Comparison of ENCODE assay signal across 7 mouse cellular contexts in genomic region chr1:171034201-171034600, GRCm38 (mm10). TPM values are rescaled to one million over a fixed set of nuclear protein-coding genes. Genes with fewer than 3 reads are reported as not detected.
DNase-seq lines count a peak whose midpoint lies in the region; ATAC-seq and TF ChIP-seq lines count a peak whose summit lies in the region.

No protein-coding gene starts in this region.

- no peaks in the 10 kb centered on the region for H3K36me3 ChIP-seq in hindbrain, embryonic 14.5 days (replicated peaks; ENCODE audit: control insufficient read depth, insufficient read depth)
- no peaks in the 10 kb centered on the region for H3K36me3 ChIP-seq in midbrain, postnatal 0 days (ENCODE audit: insufficient read depth, low read length)

- 6% methylated on average over 11 of the region's 11 CpGs for WGBS in hindbrain, embryonic 14.5 days
- WGBS in midbrain, postnatal 0 days, result 4% methylated on average over 11 of the region's 11 CpGs

- peak overlapping the region; percentile 18; the same call in 1 of the 2 replicates for H3K9ac ChIP-seq in hindbrain, embryonic 14.5 days
- H3K9ac ChIP-seq in midbrain, postnatal 0 days (replicated peaks; ENCODE audit: low read length, poor library complexity, severe bottlenecking), result 0 out of 2 replicates have a peak overlapping the region, but pooled peaks have one; percentile 13

- peak overlapping the region; percentile 94 for H3K4me2 ChIP-seq in hindbrain, embryonic 14.5 days (replicated peaks)
- H3K4me2 ChIP-seq in midbrain, postnatal 0 days (ENCODE audit: low read depth, low read length, poor library complexity, severe bottlenecking), result peak overlapping the region; percentile 78

- intact Hi-C loops in left cerebral cortex, postnatal 25 days (cut with DNase I), result loop anchor here (2.0 kb wide), 1 partner anchor 69 kb away; no protein-coding TSS in a partner anchor
- intact Hi-C loops in left cerebral cortex, postnatal 36 days (cut with DNase I), result no loop called here

- peak overlapping the region; percentile 64 for H3K4me3 ChIP-seq in hindbrain, embryonic 14.5 days (replicated peaks; ENCODE audit: low read length)
- peak overlapping the region; percentile 59 for H3K4me3 ChIP-seq in midbrain, postnatal 0 days (ENCODE audit: low read depth, low read length)

- no peak for TF ChIP-seq CTCF in midbrain, postnatal 0 days (IDR thresholded peaks at IDR 0.05)

- H3K4me1 ChIP-seq in hindbrain, embryonic 14.5 days (replicated peaks; ENCODE audit: control insufficient read depth, insufficient read depth, low read length), result peaks cover 15% of the 10 kb centered on the region; the same call in 1 of the 2 replicates
- H3K4me1 ChIP-seq in midbrain, postnatal 0 days (ENCODE audit: insufficient read depth, low read length), result no peaks in the 10 kb centered on the region; the same call in 1 of the 2 replicates

- no peak overlapping the region for H3K27ac ChIP-seq in hindbrain, embryonic 14.5 days
- H3K27ac ChIP-seq in midbrain, postnatal 0 days (ENCODE audit: low read depth, low read length), result no peak overlapping the region

- peaks cover 30% of the 10 kb centered on the region for H3K27me3 ChIP-seq in hindbrain, embryonic 14.5 days (ENCODE audit: control insufficient read depth, insufficient read depth, low read length)
- H3K27me3 ChIP-seq in midbrain, postnatal 0 days (ENCODE audit: insufficient read depth, low read length), result no peaks in the 10 kb centered on the region

- ATAC-seq in hindbrain, embryonic 14.5 days (ENCODE audit: low FRiP score), result no peak
- no peak for ATAC-seq in midbrain, postnatal 0 days (ENCODE audit: low FRiP score)

- H3K9me3 ChIP-seq in hindbrain, embryonic 14.5 days (ENCODE audit: control insufficient read depth, low read length), result no peaks in the 10 kb centered on the region
- no peaks in the 10 kb centered on the region for H3K9me3 ChIP-seq in midbrain, postnatal 0 days (ENCODE audit: low read length)

- peak; percentile 26 to 46 for DNase-seq in left cerebral cortex, postnatal 25 days (ENCODE audit: low spot score in 2 of 2)
- no peak for DNase-seq in left cerebral cortex, postnatal 36 days (ENCODE audit: low spot score in 2 of 2)
- peak; percentile 40 for DNase-seq in c-Kit-positive CD71-negative TER-119-negative erythroid progenitor cells, embryonic 14.5 days (ENCODE audit: low read depth)
- DNase-seq in hindbrain, embryonic 14.5 days (ENCODE audit: low spot score), result no peak
- peak; percentile 56 for DNase-seq in midbrain, postnatal 0 days (ENCODE audit: low spot score)
- no peak for DNase-seq in retina, postnatal 1 day
- no peak for DNase-seq in thymus, adult 18-20 months

RNA-seq across cellular contexts. Expression of gene Fcgr4, which starts 15.5 kb away (rescaled TPM):
- not detected for total RNA-seq in left cerebral cortex, postnatal 25 days (2021)
- not detected for total RNA-seq in left cerebral cortex, postnatal 36 days (2021)
- 0.33 and 0.56 TPM in 2 replicates for polyA plus RNA-seq in hindbrain, embryonic 14.5 days (2014; fragmentation: Nextera tagmentation; extraction: Ambion mirVana)
- 0.57 TPM in 1 of 2 replicates, not detected in the other for total RNA-seq in midbrain, postnatal 0 days (2014; rRNA removed)
- polyA plus RNA-seq in midbrain, postnatal 0 days (2015; fragmentation: Nextera tagmentation; extraction: Ambion mirVana), result 0.25 and 0.48 TPM in 2 replicates

RNA-seq across cellular contexts. Expression of gene Fcgr3, which starts 30.5 kb away (rescaled TPM):
- 10 to 100 TPM; 13.8 TPM for total RNA-seq in left cerebral cortex, postnatal 25 days (2021)
- 10 to 100 TPM in 1 of 2 experiments, 1 to 10 TPM in 1; 9.0 to 13.6 TPM for total RNA-seq in left cerebral cortex, postnatal 36 days (2021)
- 9.6 and 11.6 TPM in 2 replicates for polyA plus RNA-seq in hindbrain, embryonic 14.5 days (2014; fragmentation: Nextera tagmentation; extraction: Ambion mirVana)
- 18.1 and 19.8 TPM in 2 replicates for total RNA-seq in midbrain, postnatal 0 days (2014; rRNA removed)
- 12.8 and 14.2 TPM in 2 replicates for polyA plus RNA-seq in midbrain, postnatal 0 days (2015; fragmentation: Nextera tagmentation; extraction: Ambion mirVana)

RNA-seq across cellular contexts. Expression of gene Fcgr2b, which starts 57.9 kb away (rescaled TPM):
- total RNA-seq in left cerebral cortex, postnatal 25 days (2021), result 1 to 10 TPM; 3.6 to 6.2 TPM
- total RNA-seq in left cerebral cortex, postnatal 36 days (2021), result 1 to 10 TPM; 5.5 to 5.8 TPM
- 1.2 and 1.8 TPM in 2 replicates for polyA plus RNA-seq in hindbrain, embryonic 14.5 days (2014; fragmentation: Nextera tagmentation; extraction: Ambion mirVana)
- 1.8 and 6.6 TPM in 2 replicates for total RNA-seq in midbrain, postnatal 0 days (2014; rRNA removed)
- 2.1 and 3.6 TPM in 2 replicates for polyA plus RNA-seq in midbrain, postnatal 0 days (2015; fragmentation: Nextera tagmentation; extraction: Ambion mirVana)

Comparison
In these comparisons a context has a peak if more than half of its experiments do, and no peak if none do; other contexts are left out.
1. DNase-seq: peak in left cerebral cortex, postnatal 25 days (2 of 2), c-Kit-positive CD71-negative TER-119-negative erythroid progenitor cells, embryonic 14.5 days (single experiment) and midbrain, postnatal 0 days (single experiment); none in left cerebral cortex, postnatal 36 days (0 of 2), hindbrain, embryonic 14.5 days (single experiment), retina, postnatal 1 day (single experiment) and thymus, adult 18-20 months (0 of 2).